Mouse (Mus musculus): ENCODE measurements around the gene Clstn1. TPM values are rescaled to one million over a fixed set of nuclear protein-coding genes. Genes with fewer than 3 reads are reported as not detected.

The Clstn1 gene
- total RNA-seq (2023) = 1 to 10 TPM; 1.3 to 1.9 TPM

DNA sequence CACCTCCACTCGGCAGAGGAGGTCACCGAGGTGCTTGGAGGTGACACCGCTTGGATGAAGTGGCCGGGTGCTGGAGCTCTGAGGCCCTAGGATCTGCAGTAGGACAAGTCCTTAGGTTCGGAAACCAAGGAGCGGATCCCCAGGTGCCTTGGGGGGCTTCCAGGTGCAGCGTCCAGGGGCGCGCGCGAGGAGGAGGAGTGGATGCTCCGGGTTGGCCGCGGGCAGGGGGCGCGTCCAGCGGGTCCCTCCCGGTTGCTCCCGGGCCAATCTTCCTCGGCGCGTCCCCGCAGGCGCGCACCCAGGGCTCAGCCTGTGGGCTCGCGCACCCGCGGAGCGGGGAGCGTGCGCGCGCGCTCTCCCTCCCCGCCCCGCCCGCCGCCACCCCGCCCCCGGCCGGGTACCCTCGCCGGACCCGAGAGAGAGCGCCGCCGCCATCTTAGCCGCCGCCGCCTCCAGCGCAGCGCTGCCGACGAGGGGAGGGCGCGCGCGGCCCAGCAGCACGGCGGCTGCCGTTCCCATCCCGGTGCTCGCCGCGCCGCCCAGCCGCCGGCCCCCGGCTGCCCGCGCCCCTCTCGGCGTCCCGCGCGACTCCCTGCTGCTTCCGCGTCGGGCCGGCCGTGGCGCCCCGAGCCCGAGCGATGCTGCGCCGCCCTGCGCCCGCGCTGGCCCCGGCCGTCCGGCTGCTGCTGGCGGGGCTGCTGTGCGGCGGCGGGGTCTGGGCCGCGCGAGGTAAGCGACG is at the start of gene Clstn1:
Clstn1 (plus strand) TSS at position 425 of the 739 bp plus-strand sequence.

Other genes with a start within 250 kb of the Clstn1 start
- 10 to 100 TPM; 45.8 to 54.5 TPM for gene Ube4b, start 159.7 kb upstream of the Clstn1 start, total RNA-seq (2023)
- gene Rbp7, start 131.5 kb upstream of the Clstn1 start, total RNA-seq (2023) = not detected
- gene Tmem274, start 109.1 kb upstream of the Clstn1 start, total RNA-seq (2023) = not detected
- 1 to 10 TPM; 2.4 to 2.5 TPM for gene Nmnat1, start 101.3 kb upstream of the Clstn1 start, total RNA-seq (2023)
- 10 to 100 TPM; 21.4 to 22.4 TPM for gene Lzic, start 101.2 kb upstream of the Clstn1 start, total RNA-seq (2023)
- 10 to 100 TPM in 1 of 2 experiments, 1 to 10 TPM in 1; 9.4 to 11.1 TPM for gene Ctnnbip1, start 68.2 kb upstream of the Clstn1 start, total RNA-seq (2023)
- gene Pik3cd, start 116.1 kb downstream of the Clstn1 start, total RNA-seq (2023) = 100 to 1,000 TPM; 193 TPM
- 1 to 10 TPM; 4.1 to 4.5 TPM for gene Tmem201, start 151.6 kb downstream of the Clstn1 start, total RNA-seq (2023)
- gene Slc25a33, start 187.8 kb downstream of the Clstn1 start, total RNA-seq (2023) = 1 to 10 TPM; 5.2 to 5.6 TPM